Mouse (Mus musculus): ENCODE measurements around the gene Lmtk2.

Lmtk2 gene

GRCm38 (mm10) chr5:144221305-144221704 lies 121.1 kb downstream of the Lmtk2 start:
- DNase-seq = peak; percentile 32 to 59

DNA sequence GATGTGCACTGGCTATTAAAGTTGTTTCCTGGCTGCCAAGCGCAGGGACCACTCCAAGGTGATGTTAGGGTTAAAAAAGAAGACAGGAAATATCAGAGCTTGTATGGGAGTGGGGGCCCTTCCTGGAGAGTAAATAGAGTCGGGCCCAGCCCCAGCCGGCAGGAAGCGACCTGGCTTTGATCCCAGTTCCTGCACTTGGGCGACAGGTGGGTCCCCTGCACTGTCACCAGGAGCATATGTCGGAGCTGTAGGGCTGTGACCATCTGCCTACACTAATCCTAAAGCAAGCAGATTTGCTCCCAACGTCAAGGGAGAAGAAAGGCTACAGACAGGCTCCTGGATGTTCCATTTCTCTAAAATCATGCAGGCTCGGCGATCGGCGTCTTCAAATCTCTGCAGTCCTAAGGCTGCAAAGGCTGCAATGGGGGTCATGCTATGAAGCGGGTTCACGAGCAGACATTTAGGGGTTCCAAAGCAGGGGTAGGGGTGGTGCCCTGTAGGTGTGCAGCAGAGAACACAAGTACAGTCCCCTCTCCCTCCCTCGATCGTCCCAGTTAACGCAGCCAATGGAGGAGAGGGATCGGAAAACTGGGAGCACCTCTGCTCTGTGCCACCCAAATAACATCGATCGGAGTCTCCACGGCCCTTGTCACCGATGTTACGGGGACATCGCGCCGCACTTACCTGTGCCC lies 122.7 kb downstream of the Lmtk2 start:
- peak; percentile 67 to 76 for DNase-seq

- DNase-seq = peak; percentile 98
Observed at GRCm38 (mm10) chr5:144223503-144223862, 123.2 kb downstream of the Lmtk2 start, which contains the start of gene Tecpr1. TSS of gene Tecpr1 (minus strand) at chr5:144223615.

GRCm38 (mm10) chr5:144223899-144224816 lies 123.9 kb downstream of the Lmtk2 start:
- peak in 1 of 2 experiments; percentile 28 for DNase-seq

DNA sequence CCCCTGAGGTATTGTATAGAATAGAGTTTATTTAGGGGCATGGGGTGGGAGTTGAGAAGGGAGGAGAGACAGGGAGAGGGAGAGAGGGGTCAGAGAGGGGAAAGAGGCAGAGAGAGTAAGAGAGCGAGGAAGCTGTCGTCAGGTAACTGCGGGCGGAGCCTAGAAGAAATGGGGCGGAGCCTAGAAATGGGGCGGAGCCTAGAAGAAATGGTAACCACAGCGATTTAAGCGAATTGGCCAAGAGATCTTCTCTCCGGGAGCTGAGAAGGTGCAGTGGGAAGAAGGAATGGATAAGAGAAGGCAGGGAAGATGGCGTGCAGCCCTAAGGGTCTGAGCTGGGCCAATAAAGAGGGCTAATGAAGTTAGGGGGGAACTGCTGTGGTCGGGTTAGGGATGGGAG lies 126.0 kb downstream of the Lmtk2 start:
- DNase-seq = no peak

GRCm38 (mm10) chr5:144230216-144230615 lies 130.0 kb downstream of the Lmtk2 start:
- no peak for DNase-seq

DNA sequence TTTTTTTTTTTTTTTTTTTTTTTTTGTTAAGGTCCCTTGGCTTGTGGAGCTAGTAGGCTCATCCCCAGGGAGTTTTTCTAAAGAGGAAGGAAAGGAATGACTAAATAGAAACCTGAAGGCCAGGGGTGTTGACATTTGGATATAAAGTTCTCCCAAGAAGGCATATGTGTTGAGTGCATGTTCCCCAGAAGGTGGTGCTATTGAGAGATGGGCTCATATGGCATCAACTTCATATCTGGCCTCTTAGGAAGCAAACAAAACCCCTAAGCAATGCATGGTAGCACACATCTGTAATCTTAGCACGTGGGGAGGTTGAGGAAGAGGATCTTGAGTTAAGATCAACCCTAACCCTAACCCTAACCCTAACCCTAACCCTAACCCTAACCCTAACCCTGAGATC lies 131.2 kb downstream of the Lmtk2 start:
- no peak for DNase-seq

DNA sequence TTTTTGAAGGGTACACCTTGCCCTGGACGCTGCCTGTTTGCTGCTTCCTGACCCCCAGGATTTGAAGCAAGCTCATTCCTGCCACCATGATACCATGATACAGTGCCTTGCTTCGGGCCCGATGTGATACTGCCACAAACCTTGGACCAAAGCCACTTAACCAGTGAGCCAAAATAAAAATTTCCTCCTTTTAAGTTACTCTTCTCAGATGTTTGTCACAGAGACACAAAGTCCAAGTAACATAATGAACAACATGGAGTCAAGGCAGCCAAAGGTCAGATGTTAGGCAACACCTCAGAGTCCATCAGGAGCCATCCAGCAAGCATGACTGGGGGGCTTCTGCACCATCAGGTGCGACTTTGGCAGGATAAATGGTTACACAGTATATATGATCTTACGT lies 132.3 kb downstream of the Lmtk2 start:
- DNase-seq = peak in 1 of 2 experiments; percentile 32

- peak in 1 of 2 experiments; percentile 30 for DNase-seq
Observed at GRCm38 (mm10) chr5:144234222-144234621, 134.0 kb downstream of the Lmtk2 start.

- DNase-seq = no peak
Observed at GRCm38 (mm10) chr5:144234714-144235113, 134.5 kb downstream of the Lmtk2 start.
